Mouse (Mus musculus) limb, embryonic 13.5 days (tissue): ENCODE results near the gene Cttnbp2. TPM values are rescaled to one million over a fixed set of nuclear protein-coding genes. Genes with fewer than 3 reads are reported as not detected.

ENCODE experiments used
- ATAC-seq: fragments of 200-750 bp; cut with Nextera tagmentation; 2 replicates; pipeline ENCODE4 v1.8.0; 2017; ENCODE audit warnings: low read depth, moderate number of reproducible peaks, moderate TSS enrichment; ENCODE audit not compliant: low FRiP score
- H3K27ac ChIP-seq: fragments of 300-500 bp; sonication (generic); 2 replicates; pipeline ENCODE4 v1.5.1; 2015; ENCODE audit warnings: inconsistent platforms, mild to moderate bottlenecking, moderate library complexity
- H3K27me3 ChIP-seq: fragments of 300-500 bp; sonication (generic); 2 replicates; pipeline ENCODE4 v1.6.1; 2015; ENCODE audit warnings: mild to moderate bottlenecking, inconsistent platforms
- H3K36me3 ChIP-seq: fragments of 300-500 bp; sonication (generic); 2 replicates; pipeline ENCODE4 v1.6.1; 2015; ENCODE audit warnings: inconsistent platforms, mild to moderate bottlenecking, moderate library complexity
- H3K4me1 ChIP-seq: fragments of 300-500 bp; sonication (generic); 2 replicates; pipeline ENCODE4 v1.6.1; 2015; ENCODE audit warnings: inconsistent platforms
- H3K4me2 ChIP-seq: fragments of 300-500 bp; sonication (generic); replicated peaks from 2 replicates; pipeline ENCODE4 v1.6.1; 2015; ENCODE audit warnings: inconsistent platforms, mild to moderate bottlenecking, moderate library complexity
- H3K4me3 ChIP-seq: fragments of 300-500 bp; sonication (generic); 2 replicates; pipeline ENCODE4 v1.5.1; 2015; ENCODE audit warnings: moderate library complexity, mild to moderate bottlenecking, inconsistent platforms
- H3K9ac ChIP-seq: fragments of 300-500 bp; sonication (generic); 2 replicates; pipeline ENCODE4 v1.6.1; 2015; ENCODE audit warnings: mild to moderate bottlenecking, inconsistent platforms
- H3K9me3 ChIP-seq: fragments of 300-500 bp; sonication (generic); 2 replicates; pipeline ENCODE4 v1.6.1; 2016; ENCODE audit warnings: inconsistent platforms
- WGBS: fragments of 180-500 bp; shearing (Covaris S2); methylation state at CpG from one replicate; pipeline ENCODE4 v1.1.7; 2015; 5-methylcytosine and 5-hydroxymethylcytosine counted together
- microRNA-seq: library from miRNA; unstranded; fragments of <30 nt; microRNA quantifications from one replicate; pipeline ENCODE4, GENCODE M21; 2016
- polyA plus RNA-seq: library from polyadenylated mRNA; unstranded; fragments of >200 nt; fragmentation: Nextera tagmentation; extraction: Ambion mirVana; gene quantifications from 2 replicates; pipeline ENCODE4 v1.2.1, GENCODE M21; 2015

Gene Cttnbp2
- polyA plus RNA-seq, 1 experiment from 2014 or later = 34.0 TPM

DNA sequence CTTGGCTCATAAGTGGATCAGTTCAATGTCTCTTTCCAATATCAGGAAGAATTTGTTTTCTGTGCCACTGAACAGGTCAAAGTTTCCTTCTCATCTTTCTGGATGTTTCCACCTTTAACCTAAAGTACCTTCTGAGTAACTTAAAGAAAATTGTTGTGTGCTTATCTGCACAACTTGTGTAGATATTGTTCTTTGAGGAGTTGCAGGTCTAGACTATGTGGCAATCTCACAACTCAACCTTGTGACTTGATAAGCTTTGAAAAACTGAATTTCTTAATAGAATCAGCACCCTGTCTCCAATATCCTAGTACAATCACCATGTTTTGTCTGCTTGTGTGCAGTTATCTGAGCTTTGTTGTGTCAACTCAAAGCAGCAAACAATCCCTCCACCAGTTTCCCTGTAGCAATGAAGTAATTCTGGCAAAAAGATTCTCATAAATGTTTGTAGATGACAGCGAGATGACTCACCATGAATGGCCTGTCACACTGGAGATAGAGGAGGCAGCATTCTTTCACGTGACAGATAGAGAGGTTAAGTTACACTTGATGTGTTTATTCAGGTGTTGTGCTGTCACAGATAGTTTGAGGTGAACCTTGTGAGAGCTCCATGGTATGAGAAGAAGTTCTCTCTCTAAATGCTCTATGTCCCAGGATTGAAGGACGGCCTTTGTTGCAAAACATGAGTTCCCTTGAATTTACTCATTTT, 165.3 kb downstream of the Cttnbp2 start:
- no peak overlapping the region for H3K27ac ChIP-seq
- no peaks in the 10 kb centered on the region for H3K36me3 ChIP-seq
- no peak overlapping the region for H3K4me3 ChIP-seq
- no peaks in the 10 kb centered on the region for H3K27me3 ChIP-seq
- WGBS = 85% methylated on average over 3 of the region's 3 CpGs
- no peak for ATAC-seq
- no peaks in the 10 kb centered on the region for H3K9me3 ChIP-seq
- H3K4me1 ChIP-seq = no peaks in the 10 kb centered on the region
- no peak overlapping the region for H3K4me2 ChIP-seq
- H3K9ac ChIP-seq = no peak overlapping the region

GRCm38 (mm10) chr6:18344272-18344671, 170.4 kb downstream of the Cttnbp2 start:
- Histone ChIP-seq H3K36me3 (no peaks in the 10 kb centered on the region), H3K27ac (no peak overlapping the region), H3K9me3 (no peaks in the 10 kb centered on the region), H3K4me2 (no peak overlapping the region), H3K4me1 (no peaks in the 10 kb centered on the region), H3K4me3 (no peak overlapping the region), H3K9ac (no peak overlapping the region), H3K27me3 (no peaks in the 10 kb centered on the region)
- 86% methylated on average over 2 of the region's 2 CpGs for WGBS
- no peak for ATAC-seq

- no peak for ATAC-seq
- no peaks in the 10 kb centered on the region for H3K9me3 ChIP-seq
- H3K36me3 ChIP-seq = no peaks in the 10 kb centered on the region
- H3K4me1 ChIP-seq = no peaks in the 10 kb centered on the region
- H3K27me3 ChIP-seq = no peaks in the 10 kb centered on the region
- no peak overlapping the region for H3K4me2 ChIP-seq
- H3K4me3 ChIP-seq = no peak overlapping the region
- H3K9ac ChIP-seq = no peak overlapping the region
- H3K27ac ChIP-seq = no peak overlapping the region
Observed at GRCm38 (mm10) chr6:18338307-18338706, 176.3 kb downstream of the Cttnbp2 start.

- Histone ChIP-seq H3K36me3 (no peaks in the 10 kb centered on the region), H3K4me1 (no peaks in the 10 kb centered on the region), H3K9ac (no peak overlapping the region), H3K4me3 (no peak overlapping the region), H3K27me3 (no peaks in the 10 kb centered on the region), H3K4me2 (no peak overlapping the region), H3K9me3 (no peaks in the 10 kb centered on the region), H3K27ac (no peak overlapping the region)
- ATAC-seq = no peak
- WGBS = 83% methylated on average over 3 of the region's 3 CpGs
Observed at GRCm38 (mm10) chr6:18335393-18335792, 179.2 kb downstream of the Cttnbp2 start.

- no peak for ATAC-seq
- Histone ChIP-seq H3K4me2 (no peak overlapping the region), H3K27me3 (no peaks in the 10 kb centered on the region), H3K9ac (no peak overlapping the region), H3K4me1 (no peaks in the 10 kb centered on the region; the same call in 1 of the 2 replicates), H3K9me3 (no peaks in the 10 kb centered on the region), H3K4me3 (no peak overlapping the region), H3K27ac (no peak overlapping the region), H3K36me3 (no peaks in the 10 kb centered on the region)
- 91% methylated on average over 1 of the region's 1 CpGs for WGBS
Observed at GRCm38 (mm10) chr6:18322950-18323349, 191.7 kb downstream of the Cttnbp2 start.

Small RNA genes lying within 50 kb of the gene (microRNA-seq; reads per million reads assigned to microRNA genes)
- not detected for gene Gm26233
